20 mouse cellular contexts compared by ENCODE assay signal in the genomic region with DNA sequence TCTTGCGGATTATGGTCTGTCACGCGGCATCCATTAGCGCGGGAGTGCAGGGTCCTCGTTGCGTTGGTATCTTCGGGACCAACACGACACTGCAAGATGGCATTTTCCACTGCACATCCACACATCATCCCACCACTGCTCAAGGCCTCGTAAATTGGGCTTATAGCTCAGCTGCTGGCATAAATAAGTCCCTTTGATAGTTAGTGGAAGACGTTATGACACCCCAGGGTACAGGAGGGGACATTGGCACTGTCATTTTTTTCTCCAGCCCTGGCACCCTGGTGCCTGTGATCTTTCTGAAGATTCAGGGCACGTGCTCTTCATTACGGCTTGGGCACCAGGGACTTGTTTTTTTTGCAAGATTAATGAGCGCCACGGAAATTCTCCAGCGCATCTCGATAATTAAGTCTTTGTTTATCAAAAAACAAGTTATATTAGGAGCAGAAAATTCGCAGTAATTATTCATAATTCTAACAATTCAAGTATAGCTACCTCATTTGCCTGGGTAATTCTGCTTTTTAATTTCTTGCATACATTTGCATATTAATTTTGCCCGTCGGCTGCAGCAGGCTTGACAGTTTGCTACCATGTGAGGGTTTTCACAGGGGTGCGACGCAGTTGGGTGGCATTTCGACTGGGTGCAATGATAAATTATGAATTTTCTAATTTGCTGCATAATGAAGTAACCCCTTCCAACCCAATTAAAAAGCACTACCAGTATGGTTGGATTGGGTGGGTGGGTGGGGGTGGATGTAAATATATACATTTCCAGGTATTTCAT.
A peak's percentile ranks its signal among the peaks of the same experiment; 100 is the strongest.
DNase-seq lines count a peak whose midpoint lies in the region; ATAC-seq lines count a peak whose summit lies in the region.
"Had no signal": no experiment of that assay in that cellular context is flagged by ENCODE, and none has a peak within 500 bp of the region (broad histone marks: within the 10 kb centered on the region; RNA-seq: fewer than 3 reads in every experiment).

No protein-coding gene starts in this region.

- H3K4me2 ChIP-seq in forebrain, embryonic 13.5 days, result no peak overlapping the region
- no peak overlapping the region for H3K4me2 ChIP-seq in forebrain, embryonic 11.5 days (ENCODE audit: low read depth, low read length, severe bottlenecking)
- H3K4me2 ChIP-seq in midbrain, embryonic 16.5 days (ENCODE audit: low read length), result no peak overlapping the region
- H3K4me2 ChIP-seq: limb, embryonic 15.5 days had no signal

- no peak overlapping the region for H3K4me3 ChIP-seq in forebrain, embryonic 13.5 days
- H3K4me3 ChIP-seq in forebrain, embryonic 11.5 days (ENCODE audit: low read depth, low read length), result no peak overlapping the region
- H3K4me3 ChIP-seq in midbrain, embryonic 16.5 days (ENCODE audit: low read depth, low read length), result no peak overlapping the region
- H3K4me3 ChIP-seq: heart, embryonic 10.5 days; limb, embryonic 15.5 days; myocyte had no signal

- H3K27me3 ChIP-seq in forebrain, embryonic 13.5 days, result no peaks in the 10 kb centered on the region
- no peaks in the 10 kb centered on the region for H3K27me3 ChIP-seq in forebrain, embryonic 11.5 days (ENCODE audit: control insufficient read depth, insufficient read depth, low read length)
- no peaks in the 10 kb centered on the region for H3K27me3 ChIP-seq in midbrain, embryonic 16.5 days (ENCODE audit: control insufficient read depth, insufficient read depth, low read depth, low read length)
- H3K27me3 ChIP-seq: limb, embryonic 15.5 days had no signal

- WGBS in forebrain, embryonic 13.5 days, result 65% methylated on average over 23 of the region's 23 CpGs
- WGBS in forebrain, embryonic 11.5 days, result 94% methylated on average over 23 of the region's 23 CpGs
- 67% methylated on average over 23 of the region's 23 CpGs for WGBS in midbrain, embryonic 16.5 days

- no peak for DNase-seq in forebrain, embryonic 11.5 days (ENCODE audit: low spot score)
- peak; percentile 40 for DNase-seq in retina, postnatal 1 day
- no peak for DNase-seq in retina, embryonic 14.5 days (ENCODE audit: low spot score)
- no peak for DNase-seq in lung, postnatal 25 days (ENCODE audit: low spot score)
- no peak for DNase-seq in adrenal gland, adult 2 months
- DNase-seq in left cerebral cortex, postnatal 10 days (ENCODE audit: extremely low spot score in 1 of 2, low spot score in 2 of 2), result no peak
- DNase-seq: adrenal gland, postnatal 10 days; cerebellum, adult 11-12 months; embryo, embryonic 11 days; kidney, adult 2 months; kidney, postnatal 10 days; thymus, postnatal 4 days had no signal

- no peak overlapping the region for H3K9ac ChIP-seq in forebrain, embryonic 13.5 days
- no peak overlapping the region for H3K9ac ChIP-seq in forebrain, embryonic 11.5 days (ENCODE audit: low read length)
- H3K9ac ChIP-seq in midbrain, embryonic 16.5 days (ENCODE audit: low read depth, low read length), result no peak overlapping the region
- H3K9ac ChIP-seq: limb, embryonic 15.5 days had no signal

- H3K36me3 ChIP-seq in forebrain, embryonic 13.5 days (ENCODE audit: poor library complexity, severe bottlenecking), result no peaks in the 10 kb centered on the region
- no peaks in the 10 kb centered on the region for H3K36me3 ChIP-seq in forebrain, embryonic 11.5 days (ENCODE audit: control insufficient read depth, insufficient read depth, low read length)
- no peaks in the 10 kb centered on the region for H3K36me3 ChIP-seq in midbrain, embryonic 16.5 days (ENCODE audit: control insufficient read depth, insufficient read depth, low read length)
- H3K36me3 ChIP-seq: heart, embryonic 10.5 days; limb, embryonic 15.5 days had no signal

- peaks cover 29% of the 10 kb centered on the region for H3K4me1 ChIP-seq in forebrain, embryonic 13.5 days
- H3K4me1 ChIP-seq in forebrain, embryonic 11.5 days (replicated peaks; ENCODE audit: control insufficient read depth, insufficient read depth, low read length), result no peaks in the 10 kb centered on the region
- peaks cover 2% of the 10 kb centered on the region; the same call in 1 of the 2 replicates for H3K4me1 ChIP-seq in midbrain, embryonic 16.5 days (ENCODE audit: control insufficient read depth, insufficient read depth, low read length)
- H3K4me1 ChIP-seq: heart, embryonic 10.5 days; limb, embryonic 15.5 days had no signal

- peak; percentile 67 for ATAC-seq in forebrain, embryonic 13.5 days
- ATAC-seq in forebrain, embryonic 11.5 days (replicated peaks; ENCODE audit: low FRiP score), result no peak
- no peak for ATAC-seq in midbrain, embryonic 16.5 days
- ATAC-seq: CD4-positive, CD25-positive, alpha-beta regulatory T cell, adult 4 months; lung, postnatal 0 days; Patski had no signal

- peak overlapping the region; percentile 88 for H3K27ac ChIP-seq in forebrain, embryonic 13.5 days
- H3K27ac ChIP-seq in forebrain, embryonic 11.5 days (ENCODE audit: low read depth, low read length), result no peak overlapping the region
- peak overlapping the region; percentile 78 for H3K27ac ChIP-seq in midbrain, embryonic 16.5 days (ENCODE audit: low read length)
- H3K27ac ChIP-seq: heart, embryonic 10.5 days; limb, embryonic 15.5 days had no signal

- intact Hi-C loops in left cerebral cortex, postnatal 10 days (cut with DNase I), result no loop called here

- H3K9me3 ChIP-seq in forebrain, embryonic 13.5 days (replicated peaks), result peaks cover 6% of the 10 kb centered on the region; the same call in 1 of the 2 replicates
- no peaks in the 10 kb centered on the region; the same call in 1 of the 2 replicates for H3K9me3 ChIP-seq in forebrain, embryonic 11.5 days (ENCODE audit: control insufficient read depth, low read length)
- no peaks in the 10 kb centered on the region for H3K9me3 ChIP-seq in midbrain, embryonic 16.5 days (replicated peaks; ENCODE audit: control insufficient read depth, low read length, poor library complexity, severe bottlenecking)
- H3K9me3 ChIP-seq: heart, embryonic 10.5 days; limb, embryonic 15.5 days had no signal
